Mouse (Mus musculus) cerebellum, postnatal 4 days (tissue): ENCODE measurements around the gene Mapt.
"Not testable (repeated sequence)": the region's sequence is repeated elsewhere in the genome, so short reads cannot be mapped to it uniquely, and the experiment has no call there.

Experiments
- DNase-seq, 2 experiments: peaks; one replicate each; pipeline ENCODE4 v3.0.0; 2022; ENCODE audit warnings: low spot score in 2 of 2, mixed read lengths in 1 of 2

Mapt gene

DNA sequence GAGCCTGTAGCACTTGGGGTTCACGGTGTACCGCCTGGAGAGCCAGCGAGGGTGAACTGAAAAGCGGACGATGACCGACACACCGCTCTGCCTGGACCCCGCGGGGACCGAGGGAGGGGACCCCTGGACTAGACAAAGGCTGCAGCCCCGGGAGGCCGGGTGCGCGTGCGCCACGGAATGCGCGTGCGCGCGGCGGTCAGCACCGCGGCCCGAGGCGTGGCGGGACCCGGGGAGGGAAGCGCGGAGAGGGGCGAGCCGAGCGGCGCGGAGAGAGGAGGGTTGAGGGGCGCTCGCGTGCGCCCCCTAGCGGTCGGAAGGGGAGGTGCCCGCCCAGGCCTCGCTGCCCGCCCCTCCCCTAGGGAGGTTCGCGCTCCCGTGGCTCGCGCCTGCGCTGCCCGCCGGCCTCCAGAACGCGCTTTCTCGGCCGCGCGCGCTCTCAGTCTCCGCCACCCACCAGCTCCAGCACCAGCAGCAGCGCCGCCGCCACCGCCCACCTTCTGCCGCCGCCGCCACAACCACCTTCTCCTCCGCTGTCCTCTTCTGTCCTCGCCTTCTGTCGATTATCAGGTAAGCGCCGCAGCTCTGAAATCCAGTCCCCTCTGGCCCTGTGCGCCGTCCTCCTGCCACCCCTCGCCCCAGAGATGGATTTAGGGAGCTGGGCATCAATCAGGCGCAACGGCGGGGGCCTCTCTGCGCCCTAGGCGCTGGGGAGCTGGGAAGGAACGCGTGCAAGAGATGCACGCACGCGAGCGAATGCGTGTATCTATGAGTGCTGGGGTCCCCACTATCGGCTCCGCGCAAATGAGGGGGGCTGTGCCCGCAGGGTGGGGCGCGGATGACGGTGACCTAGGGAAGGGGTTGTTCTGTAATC, at the start of gene Mapt:
Gene Mapt (plus strand): TSS at position 350 of the 871 bp plus-strand sequence.
- DNase-seq, result peak; percentile 85 to 94

DNA sequence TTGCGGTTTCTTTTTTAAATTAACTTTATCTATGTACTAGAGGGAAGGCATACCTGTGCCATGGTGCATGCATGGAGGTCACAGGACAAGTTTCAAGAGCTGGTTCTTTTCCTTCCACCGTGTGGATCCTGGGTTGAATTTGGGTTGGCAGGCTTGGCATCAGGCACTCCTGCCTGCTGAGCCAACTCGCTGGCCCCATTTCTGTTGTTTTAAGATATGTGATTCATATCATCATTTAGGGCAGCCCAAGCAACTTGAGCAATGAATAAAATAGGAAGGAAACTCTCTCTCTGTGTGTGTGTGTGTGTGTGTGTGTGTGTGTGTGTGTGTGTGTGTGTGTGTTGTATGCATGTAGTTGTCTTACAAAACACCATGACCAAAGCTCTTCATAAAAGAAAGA, 49.0 kb upstream of the Mapt start:
- DNase-seq, result no peak

DNA sequence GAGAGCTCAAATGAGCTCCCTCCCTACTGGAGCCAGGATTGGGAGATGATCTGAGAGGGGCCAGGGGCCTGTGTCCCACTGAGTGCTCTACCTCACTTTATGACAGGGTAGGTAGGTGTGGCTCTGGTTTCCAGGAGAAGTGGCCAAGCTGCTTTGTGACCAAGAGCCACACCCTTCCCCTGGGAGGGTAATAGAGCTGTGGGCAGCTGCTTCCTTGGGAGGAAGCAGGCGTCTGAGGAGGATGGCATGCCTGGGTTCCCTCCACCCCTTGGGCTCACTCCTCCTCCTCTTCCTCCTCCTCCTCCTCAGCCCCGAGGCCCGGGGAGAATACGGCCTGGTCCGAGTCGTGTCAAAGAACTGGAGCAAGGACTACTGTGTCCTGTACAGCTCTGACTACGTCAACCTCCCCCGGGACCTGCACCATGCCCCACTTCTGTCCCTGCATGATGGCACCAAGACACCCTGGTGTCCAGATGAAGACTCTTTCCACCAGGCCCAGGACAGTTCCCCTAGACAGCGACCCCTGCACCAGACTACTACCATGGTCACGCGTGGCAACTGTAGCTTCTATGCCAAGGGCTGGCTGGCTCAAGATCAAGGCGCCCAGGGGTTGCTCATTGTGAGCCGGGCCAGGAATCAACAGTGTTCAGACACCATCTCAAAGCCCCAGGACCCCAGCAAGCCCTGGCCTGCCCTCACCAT, 44.9 kb upstream of the Mapt start, which contains the start of gene Sppl2c:
Gene Sppl2c (plus strand): TSS at position 193 of the 702 bp plus-strand sequence.
- DNase-seq, result no peak

DNA sequence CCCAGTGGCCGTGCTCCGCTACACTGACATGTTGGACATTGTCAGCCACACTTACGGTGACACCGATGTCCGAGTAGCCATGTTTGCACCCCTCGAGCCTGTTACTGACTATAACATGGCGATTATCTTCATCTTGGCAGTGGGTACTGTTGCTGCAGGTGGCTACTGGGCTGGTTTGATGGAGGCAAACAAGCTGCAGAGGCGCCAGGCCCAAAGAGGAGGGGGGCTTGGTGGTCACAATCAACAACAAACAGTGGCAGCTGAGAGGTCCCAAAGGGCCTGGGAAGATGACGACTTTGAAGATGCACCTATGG, 44.4 kb upstream of the Mapt start:
- DNase-seq, result no peak

DNA sequence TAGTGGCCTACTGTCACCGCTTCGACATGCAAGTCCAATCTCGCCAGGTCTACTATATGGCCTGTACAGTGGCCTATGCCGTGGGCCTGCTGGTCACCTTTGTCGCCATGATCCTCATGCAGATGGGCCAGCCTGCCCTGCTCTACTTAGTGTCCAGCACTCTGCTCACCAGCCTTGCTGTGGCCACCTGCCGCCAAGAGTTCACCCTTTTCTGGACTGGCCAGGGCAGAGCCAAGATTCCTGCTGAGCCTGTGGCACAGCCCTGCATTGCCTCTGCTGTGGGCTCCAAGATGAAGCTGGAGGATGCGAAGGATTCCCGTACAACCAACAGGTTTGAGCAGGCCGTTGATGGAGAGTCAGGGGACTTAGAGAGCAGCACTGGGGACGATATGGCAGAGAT, 43.4 kb upstream of the Mapt start:
- DNase-seq, result no peak

DNA sequence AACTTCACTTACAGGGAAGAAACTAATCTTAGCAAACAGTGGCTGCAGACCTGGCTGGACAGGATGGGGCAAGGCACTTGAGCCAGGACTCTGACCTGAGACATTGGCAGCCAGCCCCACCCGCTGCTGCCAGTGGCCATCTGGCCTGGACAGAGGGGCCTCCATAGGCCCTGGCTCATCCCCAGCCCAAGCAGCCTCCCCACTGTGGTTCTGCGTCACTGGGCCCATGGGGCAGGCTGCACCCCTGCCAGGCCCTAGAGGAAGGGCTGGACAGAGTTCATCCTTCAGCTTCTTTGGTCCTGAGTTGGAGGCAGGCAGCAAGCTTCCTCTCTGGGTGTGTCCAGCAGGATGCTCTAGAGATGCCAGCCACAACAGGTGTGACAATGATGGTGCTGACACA, 41.2 kb upstream of the Mapt start:
- no peak for DNase-seq

DNA sequence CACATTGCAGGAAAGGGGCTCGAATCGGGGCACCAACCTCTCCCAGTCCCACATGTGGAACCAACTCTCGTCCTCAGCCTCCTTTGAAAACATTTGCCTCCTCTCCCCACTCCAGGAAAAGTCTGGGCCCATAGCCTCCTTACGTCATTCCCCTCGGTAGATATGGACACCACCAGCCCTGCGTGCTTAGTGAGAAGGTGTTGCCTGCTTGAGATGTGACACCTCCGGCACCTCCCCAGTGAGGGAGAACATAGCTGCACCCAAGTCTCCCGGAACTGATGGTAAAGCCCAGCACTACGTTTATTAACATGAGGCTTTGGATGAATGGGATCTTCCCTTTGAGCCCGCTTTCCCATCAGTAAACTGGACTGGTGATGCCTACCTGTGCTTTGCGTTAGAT, 35.8 kb upstream of the Mapt start:
- DNase-seq, result no peak

DNA sequence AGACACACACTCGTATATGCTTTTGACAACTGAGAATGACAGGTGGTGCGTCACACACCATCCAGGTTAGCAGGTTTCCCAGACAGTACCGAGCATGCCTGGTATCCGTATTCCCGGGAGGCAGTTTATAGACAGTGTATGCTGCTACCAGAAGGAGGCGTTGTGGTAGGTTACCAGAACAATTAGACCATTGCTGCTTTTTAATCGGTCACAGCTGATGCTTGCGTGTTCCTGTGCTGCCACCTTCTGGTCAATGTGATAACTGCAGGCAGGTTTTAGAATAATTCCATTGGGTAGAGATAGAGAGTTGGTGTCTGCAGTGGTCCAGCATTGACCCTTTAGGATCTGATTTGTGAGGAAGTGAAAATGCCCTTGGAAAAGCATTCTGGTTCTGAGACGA, 35.4 kb upstream of the Mapt start:
- peak; percentile 84 to 96 for DNase-seq

DNA sequence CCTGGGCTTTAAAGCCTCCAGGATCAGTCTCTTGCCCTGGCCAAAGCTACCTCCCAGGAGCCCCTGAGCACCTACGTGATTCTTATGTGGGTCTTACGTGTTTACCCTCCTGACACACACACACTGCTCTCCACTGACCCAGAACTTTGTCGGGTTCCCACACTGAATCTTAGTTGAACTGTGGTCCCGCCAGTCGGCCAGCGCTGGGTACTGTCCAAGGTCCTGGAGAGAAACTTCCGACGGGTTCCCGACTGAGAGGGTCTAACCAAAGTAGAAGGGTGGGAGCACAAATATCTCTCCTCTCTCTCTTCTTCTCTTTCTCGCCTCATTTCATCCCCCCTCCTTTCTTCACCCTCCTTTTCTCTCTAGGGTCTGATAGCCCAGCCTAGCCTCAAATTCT, 33.3 kb upstream of the Mapt start:
- no peak for DNase-seq

DNA sequence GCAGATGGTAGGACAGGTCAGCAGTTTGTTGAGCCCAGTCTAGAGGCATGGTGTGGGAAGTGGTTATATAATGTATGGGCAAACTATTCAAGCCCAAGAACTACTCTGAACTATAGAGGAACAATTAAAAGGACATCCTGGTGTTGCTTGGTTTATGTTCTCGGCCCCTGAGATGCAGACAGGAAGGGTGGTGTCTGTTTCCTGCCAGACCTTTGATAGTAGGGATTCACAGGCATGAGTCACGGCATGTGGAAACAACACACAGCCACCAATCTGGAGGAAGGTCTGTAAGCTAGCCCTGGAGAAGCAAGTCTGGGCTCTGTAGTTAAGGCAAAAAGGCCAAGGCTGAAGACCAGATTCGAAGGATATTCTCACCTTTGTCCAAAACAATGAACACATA, 27.9 kb upstream of the Mapt start:
- no peak for DNase-seq

DNA sequence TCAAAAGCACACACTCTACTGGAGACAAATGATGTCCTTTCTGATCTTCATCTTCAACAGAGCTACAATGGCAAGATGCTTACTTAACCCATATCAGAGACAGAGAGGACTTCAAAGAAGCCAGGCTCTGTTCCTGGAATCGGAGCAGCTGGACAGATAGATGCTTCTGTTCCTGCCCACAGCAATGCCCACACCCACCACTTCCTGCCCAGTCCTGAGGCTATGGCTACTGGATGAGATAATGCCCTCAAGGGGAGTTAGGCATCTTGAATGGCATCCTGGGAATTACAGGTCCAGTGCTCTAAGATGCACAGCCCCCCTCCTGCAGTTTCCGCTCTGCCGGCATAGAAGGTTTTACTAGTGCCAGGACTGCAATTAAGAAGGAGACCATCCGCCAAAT, 24.6 kb upstream of the Mapt start:
- no peak for DNase-seq

DNA sequence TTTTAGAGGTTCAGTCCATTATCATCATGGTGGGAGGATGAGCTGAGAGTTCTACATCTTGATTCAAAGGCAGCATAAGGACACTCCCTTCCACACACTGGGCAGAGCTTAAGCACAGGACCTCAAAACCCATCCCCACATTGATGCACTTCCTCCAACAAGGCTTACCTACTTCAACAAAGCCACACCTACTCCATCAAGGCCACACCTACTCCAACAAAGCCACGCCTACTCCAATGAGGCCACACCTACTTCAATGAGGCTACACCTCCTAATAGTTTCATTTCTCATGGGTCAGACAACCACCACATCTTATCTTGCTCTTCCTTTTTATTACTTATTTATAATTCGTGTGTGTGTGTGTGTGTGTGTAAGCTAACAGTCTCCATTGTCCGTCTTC, 22.1 kb upstream of the Mapt start:
- no peak for DNase-seq

DNA sequence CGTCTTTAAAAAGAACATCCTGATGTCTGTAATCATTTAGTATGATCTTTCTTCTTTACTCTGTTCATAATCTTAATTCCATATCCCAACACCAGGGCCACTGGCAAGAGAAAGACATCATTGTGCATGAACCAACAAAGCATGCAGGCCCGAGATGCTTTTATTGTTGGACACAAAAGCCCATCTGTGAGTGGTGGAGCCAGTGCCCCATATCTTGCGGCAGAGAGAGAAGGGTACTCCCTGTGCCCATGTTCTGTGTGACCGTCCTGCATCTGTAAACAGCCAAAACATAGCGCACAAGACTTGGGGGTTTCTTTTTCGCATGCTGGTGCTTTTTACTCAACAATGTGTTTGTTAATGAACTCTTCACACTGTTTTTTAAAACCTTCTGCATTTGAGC, 19.9 kb upstream of the Mapt start:
- DNase-seq, result no peak

DNA sequence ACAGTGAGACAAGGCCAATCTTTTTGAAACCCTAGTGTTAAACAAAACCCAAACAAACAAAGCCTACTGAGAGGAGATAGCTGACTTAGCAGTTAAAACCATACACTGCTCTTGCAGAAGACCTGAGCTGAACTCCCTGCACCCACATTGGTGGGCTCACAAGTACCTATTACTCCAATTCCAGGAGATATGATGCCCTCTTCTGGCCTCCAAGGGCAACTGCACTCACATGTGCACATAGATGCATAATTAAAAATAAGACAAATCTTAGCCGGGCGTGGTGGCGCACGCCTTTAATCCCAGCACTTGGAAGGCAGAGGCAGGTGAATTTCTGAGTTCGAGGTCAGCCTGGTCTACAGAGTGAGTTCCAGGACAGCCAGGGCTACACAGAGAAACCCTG, 17.1 kb upstream of the Mapt start:
- not testable (repeated sequence) for DNase-seq

DNA sequence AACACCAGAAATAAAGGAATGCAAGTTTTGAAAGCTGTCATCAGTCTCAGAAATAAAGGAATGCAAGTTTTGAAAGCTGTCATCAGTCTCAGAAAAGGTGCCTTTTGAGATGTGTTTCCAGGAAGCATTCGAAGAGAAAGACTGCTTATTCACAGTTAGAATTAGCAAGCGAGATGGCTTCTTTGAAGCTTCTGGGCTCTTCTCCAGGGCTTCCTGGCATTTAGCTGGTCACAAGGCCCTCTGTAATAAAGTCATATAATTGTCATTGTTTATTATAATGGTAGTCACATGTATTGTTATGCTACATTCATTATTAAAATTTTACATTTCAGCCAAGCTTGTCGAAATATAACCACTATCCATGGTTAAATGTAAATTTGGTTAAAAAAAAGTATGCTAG, 13.1 kb upstream of the Mapt start:
- no peak for DNase-seq

DNA sequence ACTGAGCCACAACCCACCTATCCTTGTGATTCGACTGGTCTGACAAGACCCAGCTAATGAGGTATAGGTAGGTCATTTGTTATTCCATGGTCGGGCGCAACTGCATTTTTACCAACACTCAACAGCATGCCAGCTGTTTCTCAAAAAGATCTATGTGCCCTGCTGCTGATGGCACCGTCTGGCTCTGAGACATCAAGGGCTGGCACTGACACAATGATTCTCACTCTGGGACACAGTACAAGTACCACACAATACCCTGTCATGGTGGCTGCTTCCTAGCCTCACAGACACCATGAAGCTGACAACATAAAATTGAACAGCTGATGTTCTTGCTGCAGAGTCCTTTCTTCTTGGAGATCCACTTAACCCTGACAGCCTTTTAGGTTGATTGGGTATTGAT, 10.9 kb upstream of the Mapt start:
- DNase-seq, result no peak

DNA sequence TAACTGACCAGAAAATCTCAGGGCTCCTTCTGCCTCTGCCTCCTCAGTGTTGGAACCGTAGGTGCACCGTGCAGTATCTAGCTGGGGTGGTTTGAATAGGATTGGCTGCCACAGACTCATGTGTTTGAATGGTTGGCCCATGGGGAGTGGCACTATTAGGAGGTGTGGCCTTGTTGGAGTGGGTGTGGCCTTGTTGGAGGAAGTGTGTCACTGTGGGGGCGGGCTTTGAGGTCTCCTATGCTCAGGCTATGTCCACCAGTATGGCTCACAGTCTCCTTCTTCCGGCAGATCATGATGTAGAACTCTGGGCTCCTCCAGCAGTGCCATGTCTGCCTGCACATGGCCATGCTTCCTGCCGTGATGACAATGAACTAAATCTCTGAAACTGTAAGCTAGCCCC, 9.4 kb upstream of the Mapt start:
- DNase-seq, result no peak

DNA sequence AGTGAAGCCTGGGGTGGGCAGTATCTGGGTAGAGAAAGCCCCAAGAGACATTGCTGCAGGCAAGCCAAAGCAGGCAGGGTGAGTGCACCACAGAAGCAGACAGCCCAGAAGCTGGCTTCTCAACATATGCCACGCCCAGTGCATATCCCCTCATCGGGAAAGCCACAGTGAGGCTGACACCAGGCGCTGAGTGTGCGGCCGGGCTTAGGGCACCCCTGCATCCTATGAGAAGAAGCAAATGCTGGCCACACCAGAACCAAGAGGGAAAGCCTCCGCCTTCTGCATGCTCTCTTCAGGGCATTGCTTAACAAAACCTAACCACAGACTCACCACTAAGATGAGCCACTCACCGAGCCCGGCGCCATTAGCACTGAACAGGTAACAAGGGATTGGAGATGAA, 7.9 kb upstream of the Mapt start:
- DNase-seq, result no peak

DNA sequence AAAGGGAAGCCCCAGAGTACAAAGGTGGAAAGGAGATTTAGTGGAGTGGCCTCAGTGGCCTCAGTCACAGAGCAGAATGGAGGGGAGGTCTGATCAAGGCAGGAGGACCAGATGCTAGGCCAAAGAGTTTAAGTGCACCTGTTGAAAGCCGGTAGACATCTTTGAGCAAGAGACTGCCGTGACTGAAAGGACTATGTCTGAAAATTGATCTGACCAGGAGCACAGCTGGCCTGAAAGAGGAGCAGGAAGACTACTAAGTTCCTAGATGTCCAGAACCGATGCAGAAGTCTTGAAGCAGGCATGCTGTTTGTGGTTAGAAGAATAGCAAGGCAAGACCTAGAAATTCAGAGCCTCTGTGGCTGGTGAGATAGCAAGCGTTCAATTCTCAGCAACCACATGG, 1.8 kb upstream of the Mapt start:
- no peak for DNase-seq

DNA sequence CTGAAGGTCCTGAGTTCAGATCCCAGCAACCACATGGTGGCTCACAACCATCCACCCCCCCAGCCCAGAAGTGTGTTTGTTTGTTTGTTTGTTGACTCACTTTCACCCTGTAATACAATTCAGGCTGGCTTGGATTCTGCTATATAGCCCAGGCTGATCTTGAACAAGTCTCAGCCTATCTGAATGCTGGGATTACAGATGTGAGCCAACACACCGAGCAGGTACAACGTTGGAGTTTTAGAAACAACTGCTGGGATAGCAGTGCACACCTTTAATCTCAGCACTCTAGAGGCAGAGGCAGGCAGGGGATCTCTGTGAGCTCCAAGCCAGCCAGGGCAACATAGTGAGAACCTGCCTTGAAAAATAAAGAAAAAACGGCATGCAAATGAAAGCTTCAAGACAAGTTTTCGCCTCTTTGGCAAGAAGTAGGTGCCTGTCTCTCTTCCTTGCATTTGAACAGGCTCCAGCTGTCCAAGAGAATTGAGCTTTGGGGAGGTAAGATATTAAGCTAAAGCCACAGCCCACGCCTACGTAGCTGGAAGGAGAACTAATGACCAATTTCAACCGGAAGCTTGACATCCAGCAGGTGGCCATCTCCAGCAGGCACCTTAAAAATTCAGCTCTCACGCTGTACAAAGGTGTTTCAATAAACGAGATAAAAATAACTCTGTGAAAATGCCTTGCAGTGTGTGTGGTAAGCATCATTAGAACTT, 968 bp upstream of the Mapt start:
- no peak for DNase-seq

DNA sequence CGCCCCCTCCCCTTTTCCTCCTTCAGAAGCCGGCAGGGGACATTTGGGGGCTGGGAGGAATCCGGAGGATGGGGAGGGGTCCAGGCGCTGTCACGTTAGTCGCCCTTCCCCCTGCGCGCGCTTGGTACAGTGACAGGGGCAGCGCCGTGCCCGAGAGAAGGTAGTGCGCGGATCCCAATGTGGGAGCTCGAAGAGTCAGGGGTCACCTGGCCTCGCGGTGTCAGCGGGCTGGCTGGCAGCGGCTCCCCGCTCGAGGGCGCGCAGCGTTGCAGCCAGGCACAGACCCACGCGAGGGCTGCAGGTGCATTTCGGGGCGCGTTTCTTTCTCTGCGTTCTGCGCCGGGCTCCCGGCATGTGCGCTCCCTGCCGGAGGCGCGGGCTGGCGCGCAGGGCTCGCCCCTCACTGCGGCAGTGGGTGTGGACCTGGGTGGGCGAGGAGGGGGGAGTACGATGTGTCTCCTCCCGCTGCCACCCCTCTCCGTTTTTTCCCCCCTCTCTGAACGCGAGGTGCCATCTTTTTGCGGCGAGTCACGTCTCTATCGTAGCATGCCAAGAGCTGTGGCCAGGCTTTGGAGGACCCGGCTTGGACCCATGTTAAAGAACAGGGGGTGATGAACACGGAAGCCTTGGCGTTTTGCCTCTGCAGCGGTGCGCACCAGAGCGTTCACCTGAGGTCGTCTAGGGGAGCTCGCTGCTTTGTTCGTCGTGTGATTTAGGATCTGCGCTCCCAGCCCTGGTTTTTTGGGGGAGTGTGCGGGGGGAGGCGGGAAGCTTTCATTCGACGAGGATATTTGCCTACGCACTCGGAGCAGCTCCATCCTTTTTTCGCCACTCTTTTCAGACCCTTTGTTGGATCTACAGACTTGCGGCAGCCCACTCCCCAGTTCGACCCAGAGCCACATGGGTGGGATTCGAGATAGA, 1.2 kb downstream of the Mapt start:
- DNase-seq, result peak; percentile 60 to 69

DNA sequence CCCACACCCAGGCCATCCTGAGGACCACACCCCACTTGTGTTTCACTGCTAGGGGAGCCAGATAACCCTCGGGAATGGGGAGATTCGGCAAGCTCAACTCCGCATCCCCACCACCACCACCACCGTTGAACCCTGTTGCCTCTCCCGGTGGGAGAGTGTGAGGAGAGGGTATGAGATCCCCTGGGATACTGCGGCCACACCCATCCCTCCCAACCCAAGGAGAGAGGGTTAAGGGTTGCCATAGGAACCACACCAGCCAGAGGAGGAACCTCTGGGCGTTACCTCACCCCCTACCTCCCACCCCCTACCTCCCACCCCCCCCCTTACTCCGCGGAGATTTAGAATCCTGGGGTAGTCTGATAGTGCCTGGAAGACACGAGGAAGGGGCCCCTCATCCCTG, 1.9 kb downstream of the Mapt start:
- DNase-seq, result no peak
